Mouse (Mus musculus): ENCODE data around the gene Aaed1. TPM values are rescaled to one million over a fixed set of nuclear protein-coding genes. Genes with fewer than 3 reads are reported as not detected.

Gene Aaed1
- total and polyA plus RNA-seq, 2 experiments from 2014 or later = 9.1 to 13.5 TPM

DNA sequence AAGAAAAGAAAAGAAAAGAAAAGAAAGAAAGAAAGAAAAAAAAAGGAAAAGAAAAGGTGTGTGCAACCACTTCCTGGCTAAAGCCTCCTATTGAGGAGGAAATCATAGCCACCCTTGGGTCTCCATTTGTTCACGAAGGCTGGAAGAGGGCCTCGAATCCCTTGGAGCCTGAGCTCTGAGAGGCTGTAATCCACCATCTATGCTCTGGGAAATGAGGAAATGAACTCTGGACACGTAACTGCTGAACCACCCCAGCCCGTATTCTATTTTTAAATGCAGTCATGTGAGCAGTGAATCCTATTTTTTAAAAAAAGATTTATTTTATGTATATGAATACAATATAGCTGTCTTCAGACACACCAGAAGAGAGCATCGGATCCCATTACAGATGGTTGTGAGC, 31.6 kb downstream of the Aaed1 start:
- WGBS = 91% methylated on average over 5 of the region's 5 CpGs
- Histone ChIP-seq H3K9ac (no peak overlapping the region), H3K36me3 (ENCODE audit: insufficient read depth) (no peaks in the 10 kb centered on the region), H3K9me3 (ENCODE audit: low read length) (no peaks in the 10 kb centered on the region), H3K4me1 (ENCODE audit: insufficient read depth) (no peaks in the 10 kb centered on the region), H3K27ac (ENCODE audit: low read depth, low read length) (no peak overlapping the region), H3K4me3 (ENCODE audit: low read depth, low read length) (no peak overlapping the region), H3K4me2 (ENCODE audit: low read depth) (no peak overlapping the region), H3K27me3 (ENCODE audit: insufficient read depth, low read length) (peaks cover 3% of the 10 kb centered on the region; the same call in 1 of the 2 replicates)
- ATAC-seq = no peak
- TF ChIP-seq CTCF (IDR thresholded peaks at IDR 0.05; ENCODE audit: low read depth) = no peak
- no peak for DNase-seq

DNA sequence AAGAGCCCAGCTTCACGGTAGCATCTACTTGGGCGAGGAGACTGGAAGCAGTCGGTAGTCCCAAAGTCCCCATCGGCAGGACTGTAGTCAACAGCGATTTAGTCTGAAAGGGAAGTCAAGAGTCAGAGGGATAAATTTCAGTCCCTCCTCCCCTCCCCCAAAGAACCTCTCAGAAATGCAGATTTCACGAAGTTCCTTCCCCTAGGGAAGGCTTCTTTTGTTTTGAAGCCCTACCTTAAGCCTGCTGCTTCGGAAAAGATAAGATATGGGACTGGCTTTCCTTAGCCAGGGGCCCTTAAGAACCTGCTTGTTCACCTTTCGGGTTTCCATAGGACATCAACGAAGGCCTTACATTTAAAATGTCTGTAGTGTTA, 36.8 kb downstream of the Aaed1 start:
- 15% methylated on average over 9 of the region's 9 CpGs for WGBS
- H3K4me1 ChIP-seq (ENCODE audit: insufficient read depth) = peaks cover 5% of the 10 kb centered on the region
- no peaks in the 10 kb centered on the region for H3K36me3 ChIP-seq (ENCODE audit: insufficient read depth)
- H3K4me2 ChIP-seq (ENCODE audit: low read depth) = peak overlapping the region; percentile 99
- no peaks in the 10 kb centered on the region for H3K9me3 ChIP-seq (ENCODE audit: low read length)
- DNase-seq (no peak), ATAC-seq (no peak)
- TF ChIP-seq CTCF (IDR thresholded peaks at IDR 0.05; ENCODE audit: low read depth) = no peak
- H3K4me3 ChIP-seq (ENCODE audit: low read depth, low read length) = peak overlapping the region; percentile 65
- no peak overlapping the region for H3K9ac ChIP-seq
- peaks cover 13% of the 10 kb centered on the region for H3K27me3 ChIP-seq (ENCODE audit: insufficient read depth, low read length)
- H3K27ac ChIP-seq (ENCODE audit: low read depth, low read length) = no peak overlapping the region

DNA sequence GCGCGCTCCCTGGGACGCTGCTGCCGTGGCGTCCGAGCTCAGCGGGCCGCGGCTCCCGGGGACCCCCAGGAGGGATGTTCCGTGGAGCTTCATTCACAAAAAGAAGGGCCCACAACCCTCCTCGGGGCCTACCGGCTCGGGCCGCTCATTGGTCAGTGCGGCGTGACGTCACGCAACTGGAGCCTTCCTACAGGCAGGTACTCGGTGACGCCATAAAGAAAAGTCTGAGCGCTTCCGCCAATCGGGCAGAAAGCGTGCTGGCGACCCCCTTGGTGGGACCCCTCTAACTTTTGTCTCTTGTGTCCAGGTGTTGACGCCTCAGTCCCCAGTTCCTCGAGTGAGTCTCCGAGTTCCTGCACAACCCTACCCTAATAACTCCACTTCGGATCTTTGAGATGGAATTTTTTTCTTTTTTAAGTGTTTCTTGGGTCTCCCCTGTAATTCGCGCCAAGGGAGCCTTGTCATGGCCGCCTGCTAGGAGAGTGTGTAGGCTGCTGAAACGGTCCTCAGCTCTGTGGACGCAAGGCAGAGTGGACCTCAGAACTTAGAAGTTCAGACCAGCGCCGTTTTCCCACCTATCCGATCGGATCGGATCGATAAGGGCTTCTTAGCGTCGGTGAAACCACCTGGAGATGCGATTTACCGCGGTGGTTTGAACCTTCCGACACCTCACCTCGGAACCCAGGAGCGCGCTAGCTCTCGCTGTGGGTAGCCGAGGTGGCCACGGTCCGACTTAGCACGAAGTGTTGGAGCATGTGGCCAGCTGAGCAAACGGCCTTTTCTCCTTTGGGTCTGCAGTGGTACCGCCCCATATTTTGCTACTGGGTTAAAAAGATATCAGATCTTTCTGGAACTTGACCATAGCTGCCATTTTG, 37.4 kb downstream of the Aaed1 start, which contains the start of gene Cdc14b:
TSS of gene Cdc14b (minus strand) at position 412 of the 875 bp plus-strand sequence.
- peak within 1 kb of the TSS; percentile 50 for H3K9ac ChIP-seq
- WGBS = 2% methylated on average over 57 of the region's 57 CpGs
- H3K4me1 ChIP-seq (ENCODE audit: insufficient read depth) = peaks cover 5% of the 10 kb centered on the region
- no peak for TF ChIP-seq CTCF (IDR thresholded peaks at IDR 0.05; ENCODE audit: low read depth)
- DNase-seq = peak; percentile 73
- ATAC-seq = peak; percentile 92
- H3K4me2 ChIP-seq (ENCODE audit: low read depth) = peak within 1 kb of the TSS; percentile 99
- no peak within 1 kb of the TSS for H3K27ac ChIP-seq (ENCODE audit: low read depth, low read length)
- no peaks in the 10 kb centered on the region for H3K36me3 ChIP-seq (ENCODE audit: insufficient read depth)
- no peaks in the 10 kb centered on the region for H3K9me3 ChIP-seq (ENCODE audit: low read length)
- peak within 1 kb of the TSS; percentile 65 for H3K4me3 ChIP-seq (ENCODE audit: low read depth, low read length)
- peaks cover 13% of the 10 kb centered on the region for H3K27me3 ChIP-seq (ENCODE audit: insufficient read depth, low read length)

DNA sequence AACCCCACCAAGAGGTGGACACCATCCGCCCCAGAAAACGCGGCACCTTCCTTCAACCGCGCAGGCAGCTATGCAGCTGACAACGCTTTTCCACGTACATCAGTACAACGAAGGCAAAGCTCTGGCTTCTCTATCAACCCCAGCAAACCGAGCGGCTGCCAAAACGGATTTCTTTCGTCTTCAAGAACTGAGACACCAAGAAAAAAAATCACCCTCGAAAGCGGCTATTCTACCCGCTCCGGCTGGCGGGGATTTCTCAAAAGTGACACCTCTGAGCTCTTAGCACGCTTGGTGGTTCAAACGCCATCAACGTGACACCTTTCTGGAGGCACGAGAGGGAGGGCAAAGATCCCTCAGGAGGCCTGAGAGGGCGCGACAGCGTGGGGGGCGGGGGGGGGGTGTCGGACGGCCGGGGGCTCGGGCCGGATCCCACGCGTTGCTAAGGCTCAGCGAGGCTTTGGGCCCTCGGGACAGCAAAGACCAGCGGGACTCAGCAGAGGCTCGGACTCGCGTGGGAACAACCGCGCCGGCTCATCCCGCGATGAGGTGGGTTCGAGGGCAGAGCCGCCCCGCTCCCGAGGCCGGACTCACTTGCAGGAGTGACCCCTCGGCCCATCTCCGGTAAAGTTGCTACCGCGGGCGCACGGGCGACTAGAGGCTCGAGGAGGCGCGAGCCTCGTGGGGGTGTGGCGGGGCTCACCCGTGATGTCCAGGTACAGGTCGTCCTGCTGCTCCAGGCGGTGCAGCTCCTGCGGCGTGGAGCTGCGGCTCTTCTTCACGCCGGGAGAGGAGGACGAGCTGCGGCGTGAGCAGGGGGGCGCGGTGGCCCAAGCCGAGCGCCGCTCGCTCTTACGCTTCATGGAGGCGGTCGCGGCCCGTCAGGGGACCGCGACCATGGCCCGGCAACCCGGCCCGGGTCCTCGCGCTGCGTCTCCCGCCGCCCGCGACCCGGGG, 38.3 kb downstream of the Aaed1 start:
- Histone ChIP-seq H3K27ac (ENCODE audit: low read depth, low read length) (no peak overlapping the region), H3K4me1 (ENCODE audit: insufficient read depth) (peaks cover 5% of the 10 kb centered on the region), H3K4me3 (ENCODE audit: low read depth, low read length) (peak overlapping the region; percentile 65), H3K9ac (peak overlapping the region; percentile 50), H3K27me3 (ENCODE audit: insufficient read depth, low read length) (peaks cover 13% of the 10 kb centered on the region), H3K36me3 (ENCODE audit: insufficient read depth) (no peaks in the 10 kb centered on the region), H3K9me3 (ENCODE audit: low read length) (no peaks in the 10 kb centered on the region), H3K4me2 (ENCODE audit: low read depth) (peak overlapping the region; percentile 99)
- ATAC-seq (peak; percentile 75), DNase-seq (peak; percentile 70)
- under 1% methylated on average over 78 of the region's 95 CpGs for WGBS
- TF ChIP-seq CTCF (IDR thresholded peaks at IDR 0.05; ENCODE audit: low read depth) = no peak

- H3K9me3 ChIP-seq (ENCODE audit: low read length) = no peaks in the 10 kb centered on the region
- peaks cover 13% of the 10 kb centered on the region for H3K27me3 ChIP-seq (ENCODE audit: insufficient read depth, low read length)
- H3K4me1 ChIP-seq (ENCODE audit: insufficient read depth) = peaks cover 5% of the 10 kb centered on the region
- no peak for TF ChIP-seq CTCF (IDR thresholded peaks at IDR 0.05; ENCODE audit: low read depth)
- ATAC-seq = no peak
- H3K4me3 ChIP-seq (ENCODE audit: low read depth, low read length) = peak overlapping the region; percentile 65; the same call in 1 of the 2 replicates
- DNase-seq = no peak
- 57% methylated on average over 8 of the region's 8 CpGs for WGBS
- H3K27ac ChIP-seq (ENCODE audit: low read depth, low read length) = no peak overlapping the region
- peak overlapping the region; percentile 99; the same call in 1 of the 2 replicates for H3K4me2 ChIP-seq (ENCODE audit: low read depth)
- no peaks in the 10 kb centered on the region for H3K36me3 ChIP-seq (ENCODE audit: insufficient read depth)
- no peak overlapping the region for H3K9ac ChIP-seq
Observed at GRCm38 (mm10) chr13:64273352-64273751, 39.2 kb downstream of the Aaed1 start.

DNA sequence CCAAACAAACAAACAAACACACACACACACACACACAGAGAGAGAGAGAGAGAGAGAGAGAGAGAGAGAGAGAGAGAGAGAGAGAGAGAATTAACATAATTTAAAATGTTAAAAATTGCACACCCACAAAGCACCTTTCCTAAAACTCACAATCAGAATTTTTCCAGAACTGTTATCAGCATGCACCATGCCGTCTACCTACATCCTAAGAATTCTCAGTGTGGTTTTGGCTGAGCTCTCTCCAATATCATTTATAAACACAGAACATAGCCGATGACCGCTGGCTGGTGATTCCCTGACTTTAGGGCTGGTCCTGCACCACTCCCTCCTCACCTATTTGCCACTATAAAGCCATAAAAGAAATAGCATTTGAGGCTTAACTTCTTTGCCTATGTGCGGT, 44.1 kb downstream of the Aaed1 start:
- Histone ChIP-seq H3K27ac (ENCODE audit: low read depth, low read length) (no peak overlapping the region), H3K36me3 (ENCODE audit: insufficient read depth) (no peaks in the 10 kb centered on the region), H3K4me2 (ENCODE audit: low read depth) (no peak overlapping the region), H3K4me3 (ENCODE audit: low read depth, low read length) (no peak overlapping the region), H3K27me3 (ENCODE audit: insufficient read depth, low read length) (no peaks in the 10 kb centered on the region), H3K9ac (no peak overlapping the region), H3K9me3 (ENCODE audit: low read length) (no peaks in the 10 kb centered on the region), H3K4me1 (ENCODE audit: insufficient read depth) (no peaks in the 10 kb centered on the region)
- no peak for TF ChIP-seq CTCF (IDR thresholded peaks at IDR 0.05; ENCODE audit: low read depth)
- no peak for ATAC-seq
- DNase-seq = no peak
- 86% methylated on average over 4 of the region's 4 CpGs for WGBS
